Mouse (Mus musculus) heart, embryonic 11.5 days (tissue): Measurements from ENCODE around the gene Lhb. TPM values are rescaled to one million over a fixed set of nuclear protein-coding genes. Genes with fewer than 3 reads are reported as not detected.
"Not testable (repeated sequence)": the region's sequence is repeated elsewhere in the genome, so short reads cannot be mapped to it uniquely, and the experiment has no call there.

ENCODE experiments used
- ATAC-seq: fragments of 200-750 bp; cut with Nextera tagmentation; replicated peaks from 2 replicates; pipeline ENCODE4 v1.8.0; 2017; ENCODE audit warnings: moderate library complexity; ENCODE audit not compliant: insufficient number of reproducible peaks, low FRiP score, low TSS enrichment
- H3K27ac ChIP-seq: fragments of 300-500 bp; sonication (generic); 2 replicates; pipeline ENCODE4 v1.5.1; 2014; ENCODE audit warnings: mild to moderate bottlenecking, low read depth, low read length
- H3K27me3 ChIP-seq: fragments of 300-500 bp; sonication (generic); 2 replicates; pipeline ENCODE4 v1.6.1; 2014; ENCODE audit warnings: mild to moderate bottlenecking, low read length, mixed read lengths; ENCODE audit not compliant: control insufficient read depth, insufficient read depth
- H3K36me3 ChIP-seq: fragments of 300-500 bp; sonication (generic); 2 replicates; pipeline ENCODE4 v1.6.1; 2014; ENCODE audit warnings: mild to moderate bottlenecking, low read length, moderate library complexity, mixed read lengths; ENCODE audit not compliant: control insufficient read depth, insufficient read depth
- H3K4me1 ChIP-seq: fragments of 300-500 bp; sonication (generic); 2 replicates; pipeline ENCODE4 v1.6.1; 2014; ENCODE audit warnings: low read length; ENCODE audit not compliant: control insufficient read depth, insufficient read depth
- H3K4me2 ChIP-seq: fragments of 300-500 bp; sonication (generic); 2 replicates; pipeline ENCODE4 v1.6.1; 2014; ENCODE audit warnings: mild to moderate bottlenecking, moderate library complexity
- H3K4me3 ChIP-seq: fragments of 300-500 bp; sonication (generic); 2 replicates; pipeline ENCODE4 v1.5.1; 2014; ENCODE audit warnings: low read depth, low read length
- H3K9ac ChIP-seq: fragments of 300-500 bp; sonication (generic); 2 replicates; pipeline ENCODE4 v1.6.1; 2014; ENCODE audit warnings: mild to moderate bottlenecking, low read depth, low read length, moderate library complexity
- H3K9me3 ChIP-seq: fragments of 300-500 bp; sonication (generic); replicated peaks from 2 replicates; pipeline ENCODE4 v1.6.1; 2016; ENCODE audit warnings: low read length; ENCODE audit not compliant: control insufficient read depth
- WGBS: fragments of 180-500 bp; shearing (Covaris S2); extraction: QIAGEN DNeasy Blood & Tissue Kit; methylation state at CpG from one replicate; pipeline ENCODE4 v1.1.7; 2014; ENCODE audit not compliant: insufficient replicate concordance; 5-methylcytosine and 5-hydroxymethylcytosine counted together
- polyA plus RNA-seq: library from polyadenylated mRNA; unstranded; fragments of >200 nt; fragmentation: Nextera tagmentation; extraction: Ambion mirVana; gene quantifications from 2 replicates; pipeline ENCODE4 v1.2.1, GENCODE M21; 2014

Gene Lhb
- polyA plus RNA-seq, 1 experiment from 2014 or later = 0.33 TPM

DNA sequence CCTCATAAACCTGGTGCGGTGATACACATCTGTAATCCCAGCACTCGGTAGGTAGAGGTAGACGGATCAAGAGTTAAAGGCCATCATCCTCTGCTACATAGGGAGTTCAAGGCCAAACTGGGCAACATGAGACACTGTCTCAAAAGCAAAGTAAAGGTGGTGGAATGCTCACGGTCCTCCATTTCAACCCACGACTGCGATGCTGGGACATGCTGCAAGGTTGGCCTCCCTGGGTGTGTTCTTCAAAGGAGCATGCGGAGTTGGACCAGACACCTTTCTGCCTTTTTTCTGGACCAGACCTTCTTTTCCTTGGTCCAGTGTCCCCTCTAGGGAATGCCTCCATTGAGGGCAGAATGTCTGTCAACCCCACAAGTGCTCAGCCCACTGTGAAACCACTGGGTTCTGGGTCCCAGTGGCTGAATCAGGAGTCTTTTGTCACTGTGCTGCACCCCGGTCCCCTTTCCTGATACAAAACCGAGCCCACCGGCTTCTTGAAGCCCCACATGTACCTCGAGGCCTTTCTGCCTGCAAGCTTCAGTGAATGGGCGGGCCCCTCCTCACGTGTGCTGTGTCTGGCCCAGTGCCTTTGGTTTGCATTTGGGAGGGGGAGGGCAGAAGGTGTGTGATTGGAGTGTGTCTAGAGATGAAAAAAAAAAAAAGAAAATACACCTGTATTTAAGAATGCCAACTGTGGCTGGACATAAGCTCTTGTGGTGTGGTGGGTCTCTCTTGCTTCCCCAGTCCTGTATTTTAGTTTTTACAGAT lies 35.5 kb downstream of the Lhb start:
- no peak for ATAC-seq
- peak overlapping the region; percentile 57; the same call in 1 of the 2 replicates for H3K27ac ChIP-seq
- H3K9ac ChIP-seq = no peak overlapping the region
- no peak overlapping the region for H3K4me2 ChIP-seq
- H3K27me3 ChIP-seq = no peaks in the 10 kb centered on the region
- no peaks in the 10 kb centered on the region for H3K9me3 ChIP-seq
- peaks cover 26% of the 10 kb centered on the region for H3K4me1 ChIP-seq
- peaks cover 18% of the 10 kb centered on the region for H3K36me3 ChIP-seq
- 0 out of 2 replicates have a peak overlapping the region, but pooled peaks have one; percentile 8 for H3K4me3 ChIP-seq
- WGBS = 77% methylated on average over 13 of the region's 13 CpGs

DNA sequence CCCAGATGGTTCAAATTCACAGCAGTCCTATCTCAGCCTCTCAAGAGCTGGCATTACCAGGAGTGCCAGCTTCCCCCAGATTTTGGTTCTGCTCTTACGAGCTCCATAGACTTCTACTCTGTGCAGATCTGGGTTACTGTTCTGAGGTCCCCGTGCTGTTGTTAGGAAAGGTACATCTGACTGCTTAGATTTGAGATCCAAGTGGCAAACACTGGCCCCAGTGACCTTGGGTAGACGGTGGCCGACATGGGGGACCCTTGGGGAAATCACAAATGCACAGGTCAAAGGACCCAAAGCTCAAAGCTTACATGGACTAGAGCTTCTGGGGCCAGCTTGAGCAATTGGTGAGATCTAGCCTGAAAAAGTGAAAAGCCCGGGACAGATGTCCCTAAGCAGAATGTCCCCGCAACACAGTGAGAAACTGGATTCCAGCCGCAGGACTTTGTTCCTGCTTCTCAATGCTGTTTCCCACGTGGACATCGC lies 36.1 kb downstream of the Lhb start:
- WGBS = 50% methylated on average over 9 of the region's 9 CpGs
- Histone ChIP-seq H3K27ac (peak overlapping the region; percentile 57), H3K4me3 (peak overlapping the region; percentile 70), H3K9me3 (no peaks in the 10 kb centered on the region), H3K4me2 (peak overlapping the region; percentile 80), H3K27me3 (no peaks in the 10 kb centered on the region), H3K4me1 (peaks cover 27% of the 10 kb centered on the region), H3K9ac (peak overlapping the region; percentile 49), H3K36me3 (peaks cover 18% of the 10 kb centered on the region)
- ATAC-seq = no peak

DNA sequence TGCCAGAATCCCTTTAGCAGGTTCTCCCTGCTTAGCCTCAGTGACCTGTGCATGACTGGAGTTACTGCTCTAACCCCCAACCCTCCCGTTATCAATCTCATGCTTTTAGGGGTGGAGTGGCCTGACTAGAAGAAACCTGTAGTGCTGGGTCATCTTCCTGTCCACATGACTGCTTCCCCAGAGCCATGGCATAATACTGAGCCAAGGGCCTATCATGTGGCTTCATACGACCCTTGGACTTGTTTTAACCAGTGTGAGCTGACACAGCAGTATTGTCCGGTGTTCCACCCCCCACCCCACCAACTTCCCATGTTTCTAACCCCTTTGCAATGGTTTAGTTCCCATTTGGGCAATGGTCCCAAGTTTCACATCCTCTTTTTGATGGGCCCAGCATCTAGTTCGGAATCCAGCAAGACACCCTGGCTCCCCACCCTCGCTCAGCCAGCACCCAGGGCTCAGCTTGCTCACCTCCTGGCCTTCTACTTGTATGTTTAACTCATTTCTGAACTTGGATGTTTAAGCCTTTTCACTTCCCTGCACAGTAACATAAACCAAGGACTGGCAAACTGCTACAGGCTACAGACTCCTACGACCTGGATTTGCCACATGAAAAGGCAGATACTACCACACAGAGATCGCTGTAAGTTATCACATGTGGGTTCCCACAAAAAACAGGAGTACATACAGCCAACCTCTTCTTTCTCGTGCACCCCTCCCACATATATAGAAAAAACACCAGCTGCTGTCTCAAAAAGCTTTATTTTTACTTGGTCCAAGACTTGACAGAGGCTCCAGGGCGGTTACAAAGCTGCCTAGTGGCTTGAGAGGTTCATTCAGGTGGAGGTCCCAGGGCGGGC lies 36.8 kb downstream of the Lhb start:
- H3K36me3 ChIP-seq = peaks cover 21% of the 10 kb centered on the region
- ATAC-seq = no peak

DNA sequence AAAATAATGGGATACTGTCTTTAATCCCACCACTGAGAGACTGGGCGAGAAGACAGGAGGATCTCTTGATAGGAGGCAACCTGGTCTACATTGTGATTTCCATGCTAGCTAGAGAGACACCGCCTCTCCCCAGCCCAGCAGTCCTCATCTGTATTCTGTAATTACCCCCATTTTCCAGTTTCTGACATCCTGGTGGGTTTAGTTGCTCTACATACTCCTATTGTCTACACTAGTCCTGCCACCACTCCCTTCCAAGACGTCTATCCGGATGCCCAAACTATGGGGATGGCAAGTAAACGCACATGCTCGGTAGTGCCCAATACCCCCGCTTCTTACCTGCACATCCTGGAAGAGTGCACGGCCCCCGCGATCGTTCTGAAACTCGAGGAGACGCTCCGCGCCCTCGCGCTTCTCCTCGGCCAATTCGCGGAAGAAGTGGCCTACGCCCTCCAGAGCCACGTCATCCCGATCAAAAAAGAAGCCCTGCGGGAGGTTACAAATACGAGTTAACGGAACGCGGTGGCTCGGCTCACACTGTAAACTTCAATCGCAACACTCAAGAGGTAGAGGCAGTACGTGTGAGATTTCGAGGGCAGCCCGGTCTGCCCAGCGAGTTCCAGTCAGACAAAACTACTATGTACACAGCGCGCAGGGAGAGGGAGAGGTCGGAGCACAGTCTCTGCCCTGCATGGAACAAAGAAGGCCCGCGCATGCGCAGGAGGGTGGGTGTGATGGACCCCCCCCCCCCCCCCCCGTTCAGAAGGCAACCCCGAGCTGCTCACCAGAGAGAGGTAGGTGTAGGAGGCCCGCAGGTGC lies 38.3 kb downstream of the Lhb start:
- ATAC-seq = peak; percentile 60
- Histone ChIP-seq H3K27me3 (no peaks in the 10 kb centered on the region), H3K27ac (peak overlapping the region; percentile 93), H3K4me1 (peaks cover 27% of the 10 kb centered on the region), H3K4me3 (peak overlapping the region; percentile 70), H3K9ac (peak overlapping the region; percentile 94), H3K9me3 (no peaks in the 10 kb centered on the region), H3K4me2 (peak overlapping the region; percentile 80), H3K36me3 (peaks cover 23% of the 10 kb centered on the region)
- WGBS = under 1% methylated on average over 42 of the region's 43 CpGs

More for the DNA sequence above, 36.8 kb downstream of the Lhb start:
- peak overlapping the region; percentile 80 for H3K4me2 ChIP-seq
- 56% methylated on average over 9 of the region's 10 CpGs for WGBS
- H3K4me1 ChIP-seq = peaks cover 27% of the 10 kb centered on the region
- H3K27ac ChIP-seq = peak overlapping the region; percentile 57
- H3K9ac ChIP-seq = peak overlapping the region; percentile 49
- H3K9me3 ChIP-seq = no peaks in the 10 kb centered on the region
- H3K4me3 ChIP-seq = peak overlapping the region; percentile 70
- H3K27me3 ChIP-seq = no peaks in the 10 kb centered on the region

DNA sequence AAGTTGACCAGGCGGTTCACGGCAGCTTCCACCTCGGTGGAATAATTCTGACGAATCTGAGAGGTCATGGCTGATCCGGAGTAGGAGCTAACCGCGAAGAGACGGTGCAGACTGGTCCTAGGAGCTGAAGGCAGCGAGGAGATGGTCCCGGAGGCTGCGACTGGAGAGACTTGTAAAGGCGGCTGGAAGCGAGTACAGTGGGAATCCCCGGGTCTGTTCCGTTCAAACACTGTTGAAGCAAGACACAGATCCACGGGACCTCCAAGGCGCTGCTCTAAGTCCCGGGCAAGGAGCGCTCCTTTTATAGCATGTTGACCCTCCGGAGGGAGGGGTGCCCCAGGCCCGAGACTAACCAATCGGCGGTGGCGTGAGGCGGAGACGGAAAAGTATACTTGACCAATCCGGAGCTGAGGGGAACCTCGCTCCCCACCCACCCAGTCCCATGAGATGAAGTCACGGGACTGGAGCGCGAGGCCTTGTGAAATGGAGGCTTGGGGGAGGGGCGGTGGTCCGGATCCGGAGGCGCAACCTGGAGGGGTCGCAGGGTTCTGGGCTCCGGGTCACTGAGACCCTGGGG lies 39.0 kb downstream of the Lhb start, which contains the start of gene Ftl1:
TSS of gene Ftl1 (minus strand) at position 321 of the 577 bp plus-strand sequence.
- Histone ChIP-seq H3K36me3 (peaks cover 20% of the 10 kb centered on the region), H3K4me2 (peak within 1 kb of the TSS; percentile 80), H3K9ac (peak within 1 kb of the TSS; percentile 94), H3K4me3 (peak within 1 kb of the TSS; percentile 70), H3K27ac (peak within 1 kb of the TSS; percentile 93), H3K4me1 (peaks cover 27% of the 10 kb centered on the region)
- H3K9me3 ChIP-seq, H3K27me3 ChIP-seq: not testable (repeated sequence)
- ATAC-seq = peak; percentile 94
- 0% methylated on average over 23 of the region's 37 CpGs for WGBS

DNA sequence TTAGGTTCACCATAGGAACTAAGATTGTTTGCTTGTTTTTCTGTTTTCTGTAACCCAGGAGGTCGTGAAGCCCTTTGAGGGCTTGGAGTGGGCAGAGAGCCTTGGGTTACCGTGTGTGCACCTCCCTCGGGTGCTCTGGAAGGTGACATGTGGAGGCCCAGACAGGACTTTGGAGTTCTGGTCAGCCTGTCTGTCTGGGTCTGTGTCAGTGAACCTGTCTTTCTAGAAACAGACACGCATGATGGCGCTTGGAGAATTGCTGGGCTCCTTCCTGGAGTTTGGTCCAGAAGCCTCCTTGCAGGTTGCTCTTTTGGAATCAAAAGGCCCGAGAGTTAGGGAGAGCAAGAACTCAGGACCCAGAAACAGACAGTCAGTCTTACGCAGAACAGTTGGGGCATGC lies 39.8 kb downstream of the Lhb start:
- H3K9ac ChIP-seq = peak overlapping the region; percentile 70
- 63% methylated on average over 7 of the region's 7 CpGs for WGBS
- peaks cover 23% of the 10 kb centered on the region for H3K36me3 ChIP-seq
- H3K27me3 ChIP-seq = no peaks in the 10 kb centered on the region
- H3K4me1 ChIP-seq = peaks cover 28% of the 10 kb centered on the region
- ATAC-seq = no peak
- H3K27ac ChIP-seq = peak overlapping the region; percentile 93
- H3K4me3 ChIP-seq = peak overlapping the region; percentile 70
- peak overlapping the region; percentile 71 for H3K4me2 ChIP-seq
- H3K9me3 ChIP-seq = no peaks in the 10 kb centered on the region

DNA sequence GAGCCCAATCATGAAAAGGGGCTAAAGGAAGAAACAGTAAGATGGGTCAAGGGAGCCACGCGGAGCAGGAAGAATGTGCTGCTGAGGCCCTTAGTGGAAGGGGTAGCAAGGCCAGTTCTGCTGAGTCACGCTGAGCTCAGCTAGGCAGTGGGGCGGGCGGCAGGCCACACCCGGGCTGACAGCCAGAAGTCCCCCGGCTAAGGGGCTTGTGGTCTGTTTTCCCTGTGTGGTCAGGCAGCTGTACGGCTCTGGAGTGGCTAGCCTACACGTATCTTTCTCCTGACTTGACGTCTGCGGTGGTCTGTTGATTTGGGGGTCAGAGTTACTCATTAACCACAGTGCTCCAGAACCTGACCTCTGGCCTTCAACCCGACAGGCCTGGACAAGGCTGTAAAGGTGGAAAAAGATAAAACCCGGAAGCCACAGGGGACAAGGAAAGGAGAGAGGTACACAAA lies 40.3 kb downstream of the Lhb start:
- Histone ChIP-seq H3K36me3 (peaks cover 26% of the 10 kb centered on the region), H3K4me3 (0 out of 2 replicates have a peak overlapping the region, but pooled peaks have one; percentile 13), H3K4me2 (peak overlapping the region; percentile 71), H3K9me3 (no peaks in the 10 kb centered on the region), H3K9ac (peak overlapping the region; percentile 70), H3K27me3 (no peaks in the 10 kb centered on the region), H3K27ac (peak overlapping the region; percentile 93), H3K4me1 (peaks cover 33% of the 10 kb centered on the region)
- ATAC-seq = no peak
- WGBS = 9% methylated on average over 13 of the region's 13 CpGs
